Mouse (Mus musculus) embryo, embryonic 11.5 days (tissue): Measurements from ENCODE around the gene Skil.

Experiments used
- DNase-seq: peaks from one replicate; pipeline ENCODE4 v3.0.0-alpha.2; 2012; ENCODE audit warnings: low read depth, low spot score

The Skil gene

DNA sequence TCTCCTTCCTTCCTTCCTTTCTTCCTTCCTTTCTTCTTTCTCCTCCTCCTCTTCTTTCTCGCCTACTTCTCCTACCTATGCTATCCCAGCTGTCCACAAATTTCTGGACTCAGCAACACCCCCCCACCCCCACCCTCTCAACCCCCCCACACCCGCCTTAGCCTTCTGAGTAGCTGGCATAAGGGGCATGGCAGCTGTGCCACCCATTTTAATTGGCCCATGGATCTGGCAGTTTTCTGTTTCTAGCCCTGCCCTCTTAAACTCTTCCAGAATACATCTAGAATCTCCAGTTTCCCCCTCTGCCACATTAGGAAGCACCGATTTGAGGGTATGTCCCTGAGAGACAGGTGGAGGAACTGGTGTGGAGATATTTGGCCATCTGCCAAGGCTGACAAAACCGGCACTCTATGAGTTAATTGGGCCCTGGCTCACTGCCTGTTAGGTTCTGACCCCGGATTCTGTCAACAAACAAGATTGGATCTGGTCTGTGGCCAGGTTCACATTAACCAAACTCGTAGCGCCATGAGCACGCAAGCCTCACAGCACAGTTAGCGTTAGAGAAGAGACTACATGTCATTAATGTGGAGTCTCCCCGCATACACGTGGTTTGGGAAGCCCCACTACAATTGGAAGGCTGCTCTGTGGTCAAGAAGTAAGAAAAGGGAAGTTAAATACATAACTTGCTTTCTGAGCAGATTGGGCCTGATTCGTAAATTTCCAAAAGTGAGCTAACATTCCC, 11.2 kb upstream of the Skil start:
- DNase-seq, result no peak

DNA sequence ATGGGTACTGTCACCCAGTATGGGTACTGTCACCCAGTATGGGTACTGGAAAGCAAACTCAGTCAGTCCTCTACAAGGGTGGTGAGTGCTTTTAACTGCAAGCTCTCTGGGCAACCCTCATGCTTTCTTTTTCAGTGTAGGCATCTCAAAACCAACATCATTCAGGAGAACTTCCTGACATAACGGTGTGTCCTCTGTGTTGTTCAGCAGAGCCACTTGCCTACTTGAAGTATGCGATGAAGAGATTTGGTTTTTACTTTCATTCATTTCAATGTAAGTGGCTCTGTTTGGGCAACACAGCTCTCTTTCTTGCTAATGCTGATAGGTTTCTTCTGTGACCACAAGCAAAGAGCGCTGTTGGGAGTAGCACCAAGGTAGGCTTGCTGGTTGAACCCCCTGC, 9.9 kb upstream of the Skil start:
- no peak for DNase-seq

DNA sequence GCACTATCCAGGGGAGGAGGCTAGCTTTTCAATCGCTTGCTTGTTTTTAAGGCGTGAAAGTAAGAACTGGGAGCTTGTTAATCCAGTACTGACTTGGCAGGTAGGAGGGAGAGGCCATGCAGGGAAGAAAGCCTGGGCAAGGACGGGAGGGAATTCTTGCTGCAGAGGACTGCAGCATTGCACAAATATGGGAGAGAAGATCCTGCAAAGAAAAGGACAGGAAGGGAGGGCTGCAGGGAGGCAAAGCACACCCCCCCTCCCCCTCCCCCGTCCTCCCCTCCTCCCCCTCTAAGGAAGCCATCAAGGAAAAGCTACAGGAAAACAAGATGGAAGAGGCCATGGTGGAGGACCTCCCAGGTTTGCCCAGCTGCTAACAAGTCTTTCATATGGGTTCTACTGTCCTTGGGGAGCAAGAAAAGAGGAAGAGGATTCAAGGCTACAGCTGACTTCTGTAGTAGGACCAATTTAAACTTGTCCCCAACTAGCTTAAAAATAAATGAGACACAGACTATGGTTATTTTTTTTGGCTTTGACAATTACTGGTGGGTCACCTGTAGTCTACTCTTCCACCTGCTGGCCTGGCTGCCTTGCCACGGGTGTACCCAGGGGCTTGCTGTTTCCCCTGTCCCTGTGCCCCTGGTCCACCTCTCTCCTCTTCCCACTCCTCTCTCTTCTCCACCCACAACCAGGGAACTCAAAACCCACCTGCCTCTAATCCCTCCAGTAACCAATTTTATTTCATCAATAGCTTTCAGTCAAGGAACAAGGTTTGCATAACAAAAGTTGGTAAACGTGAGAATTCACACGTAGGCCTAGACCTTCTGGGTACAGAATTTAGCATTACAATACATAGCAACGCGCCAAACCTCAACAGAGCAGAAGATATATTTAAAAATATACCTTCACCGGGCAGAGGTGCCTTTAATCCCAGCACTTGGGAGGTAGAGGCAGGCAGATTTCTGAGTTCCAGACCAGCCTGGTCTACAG, 5.8 kb upstream of the Skil start:
- no peak for DNase-seq

DNA sequence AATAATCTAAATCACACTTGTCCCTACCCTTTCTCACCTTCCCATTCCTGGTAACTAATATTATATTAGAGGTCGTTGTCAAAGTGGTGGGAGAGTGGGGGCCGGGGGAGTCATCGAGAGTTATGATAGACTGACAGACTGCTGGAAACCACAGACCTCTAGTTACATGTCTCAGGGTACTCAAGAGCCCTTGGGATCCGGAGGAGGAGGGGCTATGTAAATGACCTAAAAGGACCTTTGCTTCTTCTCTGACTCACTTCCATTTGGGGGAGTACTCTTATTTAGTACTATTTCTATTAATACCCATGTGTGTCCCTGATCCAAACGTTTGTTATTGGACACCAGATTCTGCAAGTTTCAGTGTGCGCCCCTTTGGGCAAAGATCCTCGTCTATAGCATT, 4.9 kb upstream of the Skil start:
- no peak for DNase-seq

DNA sequence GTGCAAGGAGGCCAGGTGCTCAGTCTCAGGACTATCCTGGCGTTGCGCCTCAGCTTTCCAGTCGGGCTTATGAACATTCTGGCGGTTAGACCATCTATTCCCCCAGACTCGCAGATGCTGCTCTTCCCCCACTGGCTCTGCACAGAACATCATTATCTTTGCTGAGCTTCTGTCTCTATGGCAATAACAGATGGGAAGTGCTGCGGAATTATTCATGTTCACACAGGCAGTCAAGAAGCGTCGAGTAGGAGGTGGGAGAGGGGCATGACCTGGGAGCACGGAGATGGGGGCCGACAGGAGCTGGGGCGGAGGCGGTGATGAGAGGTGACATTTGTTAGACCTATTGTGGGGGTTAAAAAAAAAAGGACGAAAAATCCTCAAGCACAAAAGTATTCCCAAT, 1.7 kb upstream of the Skil start:
- DNase-seq, result peak; percentile 54

DNA sequence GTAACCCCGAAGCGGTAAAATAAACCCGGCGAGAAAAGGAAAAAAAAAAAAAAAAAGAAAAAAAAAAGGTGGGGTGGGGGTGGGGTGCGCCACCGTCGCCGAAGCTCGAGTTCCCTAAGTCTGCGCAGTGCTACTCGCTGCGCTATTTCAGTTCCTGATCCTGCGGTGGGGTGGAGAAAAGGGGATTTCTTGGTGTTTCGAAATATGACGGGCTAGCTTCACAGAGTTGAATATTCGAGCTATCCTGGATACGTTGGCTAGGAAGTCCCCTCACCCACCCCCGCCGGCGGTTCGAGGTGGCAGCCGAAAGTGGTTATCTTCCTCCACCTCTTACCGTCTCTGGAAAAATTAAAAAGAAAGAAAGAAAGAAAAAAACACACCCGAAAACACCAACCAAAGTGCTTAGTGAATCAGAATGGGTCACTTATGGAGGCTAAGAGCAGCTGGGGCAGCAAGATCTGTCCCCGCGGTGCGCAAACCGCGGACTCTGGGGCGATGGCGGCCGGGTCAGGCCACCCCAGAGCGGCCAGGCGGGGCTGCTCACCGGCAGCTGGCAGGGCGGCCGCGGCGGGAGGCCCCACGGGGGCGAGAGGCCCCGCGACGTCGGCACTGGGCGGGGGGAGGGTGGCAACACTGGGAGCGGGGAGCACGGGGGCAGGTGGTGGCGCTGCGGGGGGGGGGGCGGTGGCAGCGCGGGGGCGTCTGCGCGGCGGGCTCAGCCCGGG, 1.1 kb upstream of the Skil start:
- peak; percentile 47 for DNase-seq

DNA sequence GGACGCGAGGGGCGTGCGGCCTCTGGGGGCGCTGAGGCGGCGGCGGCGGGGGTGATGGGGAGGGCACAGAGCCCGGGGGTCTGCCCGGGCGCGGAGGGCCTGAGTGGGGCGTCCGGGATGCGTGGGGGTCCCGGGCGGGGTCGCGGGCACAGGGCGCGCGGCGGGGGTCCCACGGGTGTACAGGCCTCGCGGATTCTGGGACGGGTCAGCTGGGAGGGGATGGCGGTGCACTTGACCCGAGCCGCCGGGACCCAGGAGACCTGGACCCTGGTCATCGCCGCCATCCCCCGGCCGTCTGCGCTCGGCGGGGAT, 277 bp downstream of the Skil start:
- no peak for DNase-seq

DNA sequence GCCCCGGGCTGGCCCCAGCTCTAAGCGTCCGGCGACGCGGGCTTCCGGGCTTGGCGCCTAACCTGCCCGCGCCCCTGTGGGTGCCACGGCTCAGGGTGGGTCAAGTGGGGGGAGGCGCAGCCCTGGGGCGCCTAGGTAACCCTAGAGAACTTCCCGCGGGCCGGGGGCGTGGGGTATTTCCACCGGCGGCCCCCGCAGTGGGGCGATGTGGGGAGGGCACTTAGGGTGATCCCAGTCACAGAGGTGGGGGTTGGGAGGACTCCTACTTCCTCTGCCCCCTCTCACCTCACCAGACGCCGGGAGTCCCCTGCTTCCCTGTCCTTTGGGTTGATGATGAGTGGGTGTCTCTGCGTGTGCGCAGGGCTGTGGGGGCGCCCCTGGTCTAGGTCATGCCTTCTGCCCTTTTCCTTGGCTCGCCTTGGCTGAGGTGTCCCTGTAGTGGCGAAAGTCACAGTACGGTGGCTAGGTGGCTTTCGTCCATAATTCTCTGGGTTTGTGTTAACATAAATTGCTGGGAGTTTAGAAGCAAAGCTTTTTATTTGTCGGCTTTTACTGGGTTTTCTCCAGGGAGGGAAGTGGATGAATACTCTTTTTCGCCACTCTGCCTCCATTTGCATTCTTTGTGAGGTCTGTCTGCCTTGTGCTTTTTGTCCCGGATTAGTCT, 765 bp downstream of the Skil start:
- DNase-seq, result peak; percentile 26

DNA sequence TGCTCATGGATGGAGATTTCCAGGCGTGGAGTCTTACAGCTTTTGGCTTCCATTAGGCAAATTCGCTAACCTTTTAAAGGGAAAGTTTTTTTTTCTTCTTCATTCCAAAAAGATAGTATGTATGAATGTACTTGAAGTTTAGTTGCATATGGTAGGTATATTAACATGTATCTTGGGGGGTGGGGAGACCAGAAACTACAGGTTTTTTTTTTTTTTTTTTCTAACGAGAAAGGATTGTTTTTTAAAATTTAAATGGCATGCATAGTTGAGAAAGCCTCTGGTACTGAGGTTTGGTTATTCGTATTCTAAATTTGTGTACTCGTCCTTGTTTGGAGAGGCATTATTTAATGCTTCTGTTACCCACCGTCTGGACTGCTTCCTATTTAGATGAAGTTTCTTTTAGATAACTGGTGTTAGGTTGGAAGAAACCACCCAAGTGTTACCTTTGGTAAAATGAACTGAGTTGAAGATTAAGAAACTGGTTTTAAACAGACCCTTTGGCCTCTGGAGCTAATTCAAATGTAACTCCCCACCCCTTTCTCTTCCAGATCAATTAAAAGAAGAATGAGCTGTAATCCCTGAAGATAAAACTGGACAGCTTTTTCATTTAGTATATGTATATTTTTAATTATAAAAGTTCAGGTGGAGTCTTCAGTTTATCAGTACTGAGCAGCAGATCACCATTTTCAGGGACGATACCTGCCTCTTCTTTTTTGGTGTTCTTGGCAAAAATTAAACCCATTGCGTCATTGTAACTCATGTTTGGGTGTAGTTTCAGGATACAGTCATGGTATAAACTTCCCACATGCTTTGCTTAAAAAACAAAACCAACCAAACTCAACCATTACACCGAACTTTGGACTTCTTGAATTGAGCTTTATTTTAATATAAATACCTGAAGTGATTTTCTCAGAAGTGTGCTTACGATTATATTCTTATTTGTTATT, 1.6 kb downstream of the Skil start:
- DNase-seq, result peak; percentile 17

DNA sequence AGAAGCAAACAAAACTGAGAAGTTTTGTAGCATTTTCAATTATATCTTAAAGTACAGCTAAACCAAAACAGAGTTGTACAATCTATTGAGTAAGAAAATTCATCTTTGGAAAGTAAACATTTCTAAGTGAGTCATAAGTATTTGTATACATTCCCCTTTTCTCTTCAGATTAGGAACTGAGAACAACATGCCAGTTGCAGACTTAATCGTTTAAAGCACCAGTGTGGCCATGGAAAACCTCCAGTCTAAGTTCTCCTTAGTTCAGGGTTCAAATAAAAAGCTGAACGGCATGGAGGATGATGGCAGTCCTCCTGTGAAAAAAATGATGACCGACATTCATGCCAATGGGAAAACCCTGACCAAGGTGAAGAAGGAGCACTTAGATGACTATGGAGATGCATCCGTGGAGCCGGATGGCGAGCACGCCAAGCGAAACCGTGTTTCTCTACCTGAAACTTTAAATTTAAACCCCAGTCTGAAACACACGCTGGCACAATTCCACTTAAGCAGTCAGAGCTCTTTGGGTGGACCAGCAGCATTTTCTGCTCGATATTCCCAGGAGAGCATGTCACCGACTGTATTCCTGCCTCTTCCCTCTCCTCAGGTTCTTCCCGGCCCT, 2.4 kb downstream of the Skil start:
- no peak for DNase-seq

DNA sequence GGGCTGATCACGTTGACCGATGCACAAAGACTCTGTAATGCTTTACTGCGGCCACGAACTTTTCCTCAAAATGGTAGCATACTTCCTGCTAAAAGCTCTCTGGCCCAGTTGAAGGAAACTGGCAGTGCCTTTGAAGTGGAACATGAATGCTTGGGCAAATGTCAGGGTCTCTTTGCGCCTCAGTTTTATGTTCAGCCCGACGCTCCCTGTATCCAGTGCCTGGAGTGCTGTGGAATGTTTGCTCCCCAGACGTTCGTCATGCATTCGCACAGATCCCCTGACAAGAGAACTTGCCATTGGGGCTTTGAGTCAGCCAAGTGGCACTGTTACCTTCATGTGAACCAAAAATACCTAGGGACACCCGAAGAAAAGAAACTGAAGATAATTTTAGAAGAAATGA, 3.1 kb downstream of the Skil start:
- DNase-seq, result no peak

DNA sequence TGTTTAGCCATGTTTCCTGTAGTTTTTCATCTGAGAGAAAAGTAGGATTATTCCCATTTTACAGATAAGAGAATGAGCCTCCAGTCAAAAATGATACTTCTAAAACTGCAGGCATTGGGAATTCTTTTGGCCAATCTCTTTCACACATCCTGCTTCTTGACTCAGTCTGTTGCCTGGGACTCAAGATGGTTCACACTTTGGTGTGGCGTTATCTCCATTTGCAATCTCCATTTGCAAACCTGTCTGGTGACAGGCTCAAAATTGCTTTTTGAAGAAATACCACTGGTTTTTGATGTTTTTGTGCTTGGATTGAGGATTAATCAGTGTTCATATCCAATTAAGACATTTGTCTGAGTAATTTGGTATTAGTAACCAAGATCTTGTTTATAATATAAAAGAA, 3.7 kb downstream of the Skil start:
- no peak for DNase-seq

DNA sequence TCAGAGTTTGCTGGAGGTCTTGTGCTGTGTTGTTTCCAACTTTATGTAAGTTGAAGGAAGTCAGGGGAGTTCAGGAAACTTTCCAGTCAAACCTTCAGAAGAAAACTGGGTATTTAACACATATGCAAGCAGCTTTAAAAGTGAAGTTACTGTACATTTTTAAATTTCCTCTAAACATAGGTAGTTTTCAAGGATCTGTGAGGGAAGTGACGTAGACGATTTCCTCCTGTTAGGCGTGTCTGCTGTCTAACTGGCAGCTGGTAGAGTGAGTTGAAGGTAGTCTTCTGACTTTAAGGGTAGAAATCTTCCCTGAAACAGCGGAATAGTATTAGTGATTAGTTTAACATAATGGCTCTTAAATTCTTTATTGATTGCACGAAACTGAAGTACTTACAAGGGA, 5.2 kb downstream of the Skil start:
- no peak for DNase-seq

DNA sequence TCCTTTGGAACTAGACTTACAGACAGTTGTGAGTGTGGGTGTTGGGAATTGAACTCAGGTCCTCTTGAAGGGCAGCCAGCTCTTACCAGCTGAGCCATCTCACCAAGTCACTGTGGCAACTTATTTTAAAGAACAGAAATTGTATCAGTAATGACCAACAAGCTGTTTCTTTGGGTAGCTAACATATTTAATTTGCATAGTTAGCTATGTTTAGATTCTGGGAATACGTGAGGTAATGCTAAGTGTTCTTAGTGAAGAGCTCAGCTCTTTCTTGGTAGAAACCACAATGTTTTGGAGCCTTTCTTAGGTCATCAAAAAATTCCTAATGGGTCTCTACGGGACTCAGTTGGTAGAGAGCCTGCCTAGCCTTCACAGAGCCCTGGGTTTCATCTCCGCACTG, 5.9 kb downstream of the Skil start:
- DNase-seq, result no peak

DNA sequence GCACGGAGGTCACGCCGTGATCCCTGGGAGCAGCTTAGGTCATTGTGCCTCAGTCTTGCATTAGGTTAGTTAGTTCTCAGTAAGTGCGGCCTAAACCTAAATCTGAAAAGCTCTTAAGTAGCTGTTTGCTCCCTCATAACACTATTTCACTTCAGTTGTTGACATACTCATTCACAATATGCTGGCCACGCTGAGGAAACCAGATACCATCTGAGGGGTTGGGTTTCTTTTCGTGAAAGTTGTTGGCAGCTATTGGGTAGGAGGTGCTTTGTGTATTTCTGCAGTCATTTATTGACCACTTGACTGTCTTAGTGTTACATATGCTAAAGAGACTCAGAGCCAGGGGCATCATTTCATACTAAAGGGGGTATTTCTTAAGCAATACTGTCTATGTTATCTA, 10.1 kb downstream of the Skil start:
- DNase-seq, result no peak

DNA sequence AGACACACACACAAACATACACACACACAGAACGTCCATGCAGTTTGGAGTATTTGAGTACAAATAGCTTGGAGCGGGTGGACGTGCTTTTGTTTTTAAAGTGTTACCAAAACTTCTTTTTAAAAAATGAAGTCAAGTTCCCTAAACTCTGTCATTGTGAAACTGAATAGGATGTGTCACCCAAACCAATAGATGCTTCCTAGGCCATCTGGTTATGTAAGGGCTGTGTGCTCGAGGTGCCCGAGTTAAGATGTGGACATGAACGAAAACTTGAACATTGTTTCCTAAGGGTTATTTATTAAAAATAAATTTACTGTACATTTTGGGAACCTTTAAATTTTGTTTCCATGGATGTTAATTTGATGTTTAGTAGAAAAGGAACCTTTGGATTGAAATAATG, 11.7 kb downstream of the Skil start:
- DNase-seq, result no peak

DNA sequence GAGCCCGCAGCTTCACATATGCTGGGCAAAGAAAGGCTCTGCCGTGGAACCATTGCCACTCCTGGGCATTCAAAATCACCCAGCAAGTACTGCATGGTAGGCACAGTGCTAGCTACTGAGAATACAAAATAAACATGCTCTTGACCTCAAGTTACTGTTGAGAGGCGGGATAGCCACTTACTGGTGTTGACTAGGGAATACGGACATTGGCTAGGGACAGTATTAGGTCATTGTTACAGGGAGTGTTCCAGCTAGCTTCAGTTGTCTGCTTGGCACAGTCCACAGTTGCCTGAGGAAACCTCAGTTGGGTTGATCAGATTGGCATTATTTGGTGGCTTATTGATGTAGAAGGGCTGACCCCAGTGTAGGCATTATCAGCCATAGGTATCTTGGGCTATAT, 12.8 kb downstream of the Skil start:
- no peak for DNase-seq

DNA sequence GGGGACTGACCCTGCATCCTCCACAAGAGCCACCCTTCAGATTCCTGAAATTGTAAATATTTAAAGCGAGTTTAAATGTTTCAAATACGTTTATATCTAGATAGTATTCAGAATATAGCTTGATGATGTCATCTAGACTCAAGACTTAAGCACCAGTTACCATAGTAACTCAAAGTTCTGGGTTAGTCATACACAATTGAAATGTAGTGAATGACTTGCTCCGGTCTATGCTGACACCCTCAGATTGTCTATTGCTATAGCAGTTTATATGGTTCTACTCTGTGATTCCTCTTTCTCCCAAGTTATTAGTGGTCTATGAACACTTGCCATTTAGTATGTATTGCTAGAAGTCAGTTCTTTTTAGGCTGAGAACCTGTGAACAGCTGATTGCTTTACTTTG, 14.2 kb downstream of the Skil start:
- DNase-seq, result no peak

DNA sequence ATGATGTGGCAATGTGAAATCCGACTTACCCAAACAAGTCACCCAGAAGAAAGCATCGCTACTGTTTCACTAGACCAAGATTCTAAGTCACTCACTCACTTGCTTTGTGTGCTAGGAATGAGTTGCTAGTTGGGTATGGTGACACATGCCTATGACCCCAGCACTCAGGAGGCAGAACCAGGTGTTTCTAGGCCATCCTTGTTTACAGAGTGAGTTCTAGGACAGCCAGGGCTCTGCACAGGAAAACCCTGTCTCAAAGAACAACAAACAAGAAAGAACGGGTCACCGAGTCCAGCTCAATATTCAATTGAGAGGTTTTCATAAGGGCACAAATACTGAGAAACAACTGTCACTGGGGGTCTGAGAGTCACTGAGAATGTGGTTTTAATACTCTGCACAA, 28.2 kb downstream of the Skil start:
- DNase-seq, result no peak

DNA sequence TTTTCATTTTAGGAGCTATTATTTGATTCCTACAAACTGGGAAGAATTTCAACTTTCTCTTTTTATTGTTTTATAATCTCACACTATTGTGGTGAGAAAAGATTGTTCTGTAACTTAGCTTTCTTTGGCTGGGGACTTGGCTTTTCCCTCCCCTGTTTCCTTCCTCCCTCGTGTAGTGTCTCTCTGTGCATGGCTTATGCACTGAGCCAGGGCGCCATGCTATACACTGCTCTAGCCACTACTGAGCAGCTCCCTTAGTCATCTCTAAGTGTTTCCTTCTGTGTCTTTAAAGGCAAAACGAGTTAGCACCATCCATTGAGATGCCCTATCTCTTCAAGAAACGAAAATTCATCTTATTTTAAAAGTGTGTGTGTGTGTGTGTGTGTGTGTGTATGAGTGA, 31.4 kb downstream of the Skil start:
- DNase-seq, result no peak
